Mouse (Mus musculus): ENCODE results near the gene Dact2. TPM values are rescaled to one million over a fixed set of nuclear protein-coding genes. Genes with fewer than 3 reads are reported as not detected.

Gene Dact2
- 1 to 10 TPM in 2 of 4 experiments, under 1 TPM in 2; 0.94 to 1.3 (median 0.98) TPM for total RNA-seq (2022)

- no peak for DNase-seq (ENCODE audit: low spot score)
Observed at GRCm38 (mm10) chr17:14204061-14204460, at the start of gene Dact2. Gene Dact2 (minus strand): TSS chr17:14204304.

GRCm38 (mm10) chr17:14252456-14252855 lies 48.4 kb upstream of the Dact2 start:
- peak; percentile 53 for DNase-seq (ENCODE audit: low spot score)

GRCm38 (mm10) chr17:14250401-14250800 lies 46.3 kb upstream of the Dact2 start:
- DNase-seq (ENCODE audit: low spot score): peak; percentile 47

GRCm38 (mm10) chr17:14249595-14249994 lies 45.5 kb upstream of the Dact2 start:
- peak; percentile 33 for DNase-seq (ENCODE audit: low spot score)

GRCm38 (mm10) chr17:14247931-14248330 lies 43.8 kb upstream of the Dact2 start:
- no peak for DNase-seq (ENCODE audit: low spot score)

- no peak for DNase-seq (ENCODE audit: low spot score)
Observed at GRCm38 (mm10) chr17:14246266-14246665, 42.2 kb upstream of the Dact2 start.

GRCm38 (mm10) chr17:14244195-14244965 lies 40.3 kb upstream of the Dact2 start:
- DNase-seq (ENCODE audit: low spot score): peak; percentile 62

- no peak for DNase-seq (ENCODE audit: low spot score)
Observed at GRCm38 (mm10) chr17:14242634-14243033, 38.5 kb upstream of the Dact2 start.

- no peak for DNase-seq (ENCODE audit: low spot score)
Observed at GRCm38 (mm10) chr17:14239960-14240359, 35.9 kb upstream of the Dact2 start.

- DNase-seq (ENCODE audit: low spot score): no peak
Observed at GRCm38 (mm10) chr17:14237134-14237533, 33.0 kb upstream of the Dact2 start.

- no peak for DNase-seq (ENCODE audit: low spot score)
Observed at GRCm38 (mm10) chr17:14234774-14235389, 30.8 kb upstream of the Dact2 start.

GRCm38 (mm10) chr17:14233658-14234057 lies 29.6 kb upstream of the Dact2 start:
- no peak for DNase-seq (ENCODE audit: low spot score)

GRCm38 (mm10) chr17:14232629-14233028 lies 28.5 kb upstream of the Dact2 start:
- DNase-seq (ENCODE audit: low spot score): peak; percentile 77

GRCm38 (mm10) chr17:14230698-14231430 lies 26.8 kb upstream of the Dact2 start:
- no peak for DNase-seq (ENCODE audit: low spot score)

GRCm38 (mm10) chr17:14228381-14228780 lies 24.3 kb upstream of the Dact2 start:
- DNase-seq (ENCODE audit: low spot score): no peak

GRCm38 (mm10) chr17:14227601-14228000 lies 23.5 kb upstream of the Dact2 start:
- no peak for DNase-seq (ENCODE audit: low spot score)

- DNase-seq (ENCODE audit: low spot score): no peak
Observed at GRCm38 (mm10) chr17:14226778-14227177, 22.7 kb upstream of the Dact2 start.

GRCm38 (mm10) chr17:14225982-14226652 lies 22.0 kb upstream of the Dact2 start:
- no peak for DNase-seq (ENCODE audit: low spot score)

GRCm38 (mm10) chr17:14221893-14222615 lies 17.9 kb upstream of the Dact2 start:
- no peak for DNase-seq (ENCODE audit: low spot score)

GRCm38 (mm10) chr17:14220606-14221202 lies 16.6 kb upstream of the Dact2 start:
- DNase-seq (ENCODE audit: low spot score): peak; percentile 21
